Mouse (Mus musculus) cerebellum, adult 2 months (tissue): Measurements from ENCODE around the gene Snw1.

Experiments
- CTCF ChIP-seq: fragments of 200-500 bp; IDR thresholded peaks from 2 replicates; pipeline ENCODE4 v1.5.1; 2011; ENCODE audit warnings: low read depth, mild to moderate bottlenecking, control low read depth, low read length, moderate library complexity, borderline replicate concordance; ENCODE audit not compliant: insufficient read depth
- POLR2A ChIP-seq: fragments of 200-500 bp; IDR thresholded peaks from 2 replicates; pipeline ENCODE4 v1.6.1; 2011; ENCODE audit warnings: low read length, control low read depth, borderline replicate concordance; ENCODE audit not compliant: insufficient read depth

GRCm38 (mm10) chr12:87413179-87413790, 58.8 kb downstream of the Snw1 start:
- TF ChIP-seq POLR2A (no peak), CTCF (peak; percentile 89)
